Mouse (Mus musculus) adrenal gland, postnatal 10 days (tissue): ENCODE results near the gene Plekhm2. TPM values are rescaled to one million over a fixed set of nuclear protein-coding genes. Genes with fewer than 3 reads are reported as not detected.

ENCODE experiments used
- total RNA-seq, 2 experiments: library from RNA; stranded (reverse); gene quantifications; 2 replicates each; pipeline ENCODE4 v1.2.3; 2021

Gene Plekhm2
- total RNA-seq, 2 experiments from 2014 or later: 37.6 to 42.2 TPM

Other genes with a start within 250 kb of the Plekhm2 start
- not detected for gene Clcnkb, start 248.9 kb downstream of the Plekhm2 start, total RNA-seq
- 10 to 100 TPM in 1 of 2 experiments, 1 to 10 TPM in 1; 9.0 to 31.7 TPM for gene Hspb7, start 244.1 kb downstream of the Plekhm2 start, total RNA-seq
- not detected for gene Srarp, start 228.8 kb downstream of the Plekhm2 start, total RNA-seq
- 10 to 100 TPM; 16.2 to 20.0 TPM for gene Zbtb17, start 220.2 kb downstream of the Plekhm2 start, total RNA-seq
- gene Spen, start 126.3 kb downstream of the Plekhm2 start, total RNA-seq: 10 to 100 TPM; 36.6 to 55.2 TPM
- gene Fblim1, start 58.8 kb downstream of the Plekhm2 start, total RNA-seq: 10 to 100 TPM; 14.8 to 21.6 TPM
- gene Tmem82, start 46.3 kb downstream of the Plekhm2 start, total RNA-seq: 1 to 10 TPM; 7.9 to 9.5 TPM
- gene Slc25a34, start 41.1 kb downstream of the Plekhm2 start, total RNA-seq: 10 to 100 TPM; 36.1 to 39.2 TPM
- gene Rsc1a1, start 20.7 kb upstream of the Plekhm2 start, total RNA-seq: 1 to 10 TPM; 2.8 to 3.5 TPM
- 10 to 100 TPM; 48.6 to 59.9 TPM for gene Ddi2, start 58.5 kb upstream of the Plekhm2 start, total RNA-seq
- 10 to 100 TPM; 15.6 to 34.4 TPM for gene Agmat, start 81.8 kb upstream of the Plekhm2 start, total RNA-seq
- gene Dnajc16, start 126.0 kb upstream of the Plekhm2 start, total RNA-seq: 10 to 100 TPM; 16.1 to 16.8 TPM
- 10 to 100 TPM; 14.4 to 22.5 TPM for gene Casp9, start 128.7 kb upstream of the Plekhm2 start, total RNA-seq
- not detected for gene Cela2a, start 161.3 kb upstream of the Plekhm2 start, total RNA-seq
- not detected for gene Ctrc, start 181.5 kb upstream of the Plekhm2 start, total RNA-seq
- gene Efhd2, start 210.0 kb upstream of the Plekhm2 start, total RNA-seq: 10 to 100 TPM; 28.9 to 29.1 TPM